Mouse (Mus musculus): Measurements from ENCODE around the gene Plekhg1.

The Plekhg1 gene

DNA sequence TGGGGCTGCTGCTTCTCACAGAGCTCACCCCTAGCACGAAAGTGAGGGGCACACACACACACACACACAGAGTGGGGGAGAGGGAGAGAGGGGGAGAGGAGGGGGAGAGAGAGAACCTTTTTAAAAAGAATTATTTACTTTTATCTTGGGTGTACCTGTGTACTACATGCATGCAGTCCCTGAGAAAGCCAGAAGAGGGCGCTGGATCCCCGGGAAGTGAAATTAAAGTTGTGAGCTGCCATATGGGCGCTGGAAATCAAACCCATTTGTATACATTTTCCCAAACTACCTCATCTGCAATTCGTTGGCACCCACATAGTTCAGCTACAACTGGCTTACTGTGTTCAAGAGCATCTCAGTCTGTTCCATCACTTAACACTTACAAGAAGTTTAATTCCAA is 218.4 kb downstream of the Plekhg1 start:
- no peak for DNase-seq (ENCODE audit: low spot score)

DNA sequence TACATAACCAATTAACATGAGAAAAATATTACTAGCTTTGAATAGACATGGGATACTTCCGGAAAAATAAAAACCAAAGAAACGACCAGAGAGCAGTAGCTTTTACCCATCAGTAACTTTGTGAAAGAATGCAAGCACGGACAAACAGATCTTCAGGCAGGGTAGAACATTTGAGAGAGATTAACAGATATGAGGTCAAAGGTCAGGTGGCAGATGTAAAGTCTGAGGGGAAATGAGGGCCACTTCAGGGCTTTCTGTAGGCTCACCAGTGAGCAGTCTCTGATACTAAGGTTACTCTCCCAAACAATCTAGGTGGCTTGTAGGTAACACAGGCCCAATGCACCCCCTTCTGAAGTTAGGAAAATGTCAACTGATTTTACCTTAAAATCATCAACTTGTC is 228.9 kb downstream of the Plekhg1 start:
- DNase-seq (ENCODE audit: low spot score): no peak

DNA sequence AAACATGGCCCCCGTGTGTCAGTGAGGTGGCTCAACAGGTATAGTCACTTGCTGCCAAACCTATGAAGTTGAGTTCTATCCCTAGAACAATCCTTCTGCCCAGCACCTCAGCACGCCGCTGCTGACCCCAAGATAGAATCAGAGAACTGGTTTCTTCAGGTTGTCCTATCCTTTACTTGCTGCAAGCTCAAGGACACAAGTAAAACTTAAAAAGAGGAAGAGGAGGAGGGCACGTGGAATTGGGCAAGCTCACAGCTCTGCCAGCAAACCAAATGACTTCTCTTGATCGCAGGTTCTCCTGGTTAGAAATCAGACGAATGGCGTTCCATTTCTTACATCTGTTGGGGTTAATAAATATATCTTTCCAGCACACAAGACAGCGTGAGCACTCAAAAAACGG is 232.1 kb downstream of the Plekhg1 start:
- no peak for DNase-seq (ENCODE audit: low spot score)

DNA sequence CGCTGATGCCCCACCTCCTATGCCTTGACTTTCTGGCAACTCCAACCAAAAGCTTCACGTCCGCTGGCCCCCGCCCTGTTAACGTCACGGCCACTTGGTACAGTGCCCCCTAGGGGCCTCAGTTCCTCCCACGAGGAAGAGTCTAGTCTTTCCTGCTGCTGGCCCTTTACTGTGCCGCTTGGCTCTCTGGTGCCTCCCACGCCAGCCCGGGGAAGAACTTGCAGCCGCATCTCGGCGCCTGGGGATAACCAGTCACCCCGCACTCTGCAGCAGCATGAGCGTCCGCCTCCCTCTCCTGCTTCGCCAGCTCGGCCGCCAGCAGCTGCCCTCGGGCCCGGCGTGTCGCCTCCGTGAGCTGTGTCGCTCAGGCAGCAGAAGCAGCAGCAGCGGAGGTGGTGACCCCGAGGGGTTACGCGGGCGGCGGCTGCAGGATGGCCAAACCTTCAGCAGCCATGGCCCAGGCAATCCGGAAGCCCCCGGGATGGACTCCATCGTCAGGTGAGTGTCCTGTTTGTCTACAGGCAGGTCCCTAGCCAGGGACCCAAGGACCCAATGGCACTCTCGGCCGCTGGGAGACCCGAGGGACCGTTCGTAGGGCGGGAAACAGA is 232.9 kb downstream of the Plekhg1 start, which contains the start of gene Mthfd1l:
Gene Mthfd1l (plus strand): TSS at position 138 of the 608 bp plus-strand sequence.
- peak; percentile 29 for DNase-seq (ENCODE audit: low spot score)

DNA sequence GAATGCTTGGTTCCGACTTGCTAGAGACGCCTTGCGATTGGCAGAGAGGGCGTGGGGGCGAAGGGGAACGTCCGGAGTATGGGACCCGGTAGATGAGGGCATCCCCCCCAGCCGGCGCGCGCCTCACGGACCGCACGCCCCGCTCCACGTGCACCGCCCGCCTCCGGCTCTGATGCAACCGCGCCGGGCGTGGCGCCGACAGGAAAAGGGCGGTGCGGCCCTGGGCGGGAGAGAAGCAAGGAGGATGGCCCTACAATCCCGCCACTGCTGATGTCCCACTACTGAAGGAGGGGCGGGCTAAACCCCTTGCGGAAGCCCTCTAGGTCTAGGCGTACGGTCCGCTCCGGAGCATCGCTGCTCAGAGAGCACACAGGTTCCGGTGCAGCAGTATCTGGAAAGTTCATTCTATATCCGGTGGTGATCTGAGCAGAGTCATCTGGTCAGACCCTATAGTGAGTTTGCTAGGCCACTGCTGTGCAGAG is 233.5 kb downstream of the Plekhg1 start:
- peak; percentile 61 for DNase-seq (ENCODE audit: low spot score)

DNA sequence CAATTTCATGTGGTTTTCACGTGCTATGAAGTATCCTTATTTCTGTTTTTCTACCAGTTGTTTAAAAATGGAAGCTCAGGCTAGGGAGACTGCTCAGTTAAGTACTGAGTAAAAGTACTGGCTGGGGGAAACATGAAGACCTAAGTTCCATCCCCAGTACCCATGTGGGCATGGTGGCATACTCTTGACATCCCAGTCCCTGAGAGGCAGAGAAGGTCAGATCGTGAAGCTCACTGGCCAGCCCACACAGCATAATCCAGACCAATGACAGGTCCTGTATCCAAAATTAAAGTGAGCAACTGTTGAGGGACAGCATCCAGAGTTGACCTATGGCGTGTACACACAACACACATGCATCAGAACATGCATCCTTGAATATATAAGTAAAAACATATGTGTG is 234.2 kb downstream of the Plekhg1 start:
- no peak for DNase-seq (ENCODE audit: low spot score)

DNA sequence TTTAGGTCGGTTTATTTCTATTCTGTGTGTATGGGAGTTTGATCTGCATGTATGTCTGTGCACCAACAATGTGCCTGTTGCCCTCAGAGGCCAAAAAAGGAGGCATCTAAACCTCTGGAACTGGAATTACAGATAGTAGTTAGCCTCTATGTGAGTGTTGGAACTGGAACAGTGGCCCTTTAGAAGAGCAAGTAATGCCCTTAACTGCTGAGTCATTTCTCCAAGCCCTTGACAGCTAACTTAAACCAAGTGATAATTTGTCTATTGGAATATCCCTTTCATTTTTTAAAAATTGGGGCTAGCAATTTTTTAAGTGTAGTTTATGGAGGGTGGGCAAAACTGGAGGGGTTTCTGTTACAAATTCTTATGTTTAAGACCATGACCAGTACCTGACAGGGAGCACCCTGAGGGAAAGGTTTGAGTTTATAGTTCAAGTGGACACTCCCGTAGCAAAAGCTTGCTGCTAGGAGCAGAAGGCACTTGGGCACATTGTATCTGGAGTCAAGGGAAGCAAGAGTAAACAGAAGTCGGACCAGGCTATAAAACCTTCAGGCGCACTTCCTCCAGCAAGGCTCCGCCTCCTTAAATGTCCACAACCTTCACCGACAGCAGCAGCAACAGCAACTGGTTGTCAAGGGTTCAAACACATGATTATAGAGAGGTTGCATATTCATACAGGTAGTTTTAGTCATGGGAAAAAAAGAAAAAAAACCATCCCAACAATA is 235.9 kb downstream of the Plekhg1 start:
- no peak for DNase-seq (ENCODE audit: low spot score)

DNA sequence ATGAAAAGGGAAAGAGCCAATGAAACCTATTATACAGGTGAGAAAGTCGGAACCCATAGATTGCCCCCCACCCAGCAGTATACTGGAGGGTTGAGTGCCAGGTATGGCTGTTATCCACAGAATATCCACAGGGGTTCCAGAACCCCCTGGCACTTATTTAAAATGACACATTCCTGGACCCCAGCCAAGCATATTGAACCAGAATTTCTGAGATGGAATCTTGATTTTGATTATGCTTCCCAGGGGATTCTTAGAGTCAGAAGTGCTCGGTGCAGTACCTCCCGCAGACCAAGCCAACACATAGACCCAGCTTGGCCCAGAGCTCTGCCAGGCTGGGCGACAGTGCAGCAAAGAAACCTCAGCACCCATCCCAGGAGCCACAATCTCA is 236.5 kb downstream of the Plekhg1 start:
- DNase-seq (ENCODE audit: low spot score): no peak

DNA sequence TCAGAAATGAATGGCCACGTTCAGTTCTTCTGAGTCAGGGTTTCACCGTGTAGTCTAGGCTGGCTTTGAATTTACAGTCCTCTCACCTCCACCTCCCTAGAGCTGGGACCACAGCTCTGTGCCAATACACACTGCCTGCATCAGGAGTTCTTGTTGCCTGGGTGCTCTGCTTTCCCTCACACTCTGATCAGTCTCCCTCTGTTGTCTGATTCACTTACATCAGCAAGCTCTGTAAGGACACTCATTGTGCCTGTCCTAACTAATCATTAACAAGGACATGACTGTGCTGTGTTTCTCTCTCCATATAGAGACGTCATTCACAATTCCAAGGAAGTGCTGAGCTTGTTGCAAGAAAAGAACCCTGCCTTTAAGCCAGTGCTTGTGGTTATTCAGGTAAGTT is 238.2 kb downstream of the Plekhg1 start:
- no peak for DNase-seq (ENCODE audit: low spot score)

DNA sequence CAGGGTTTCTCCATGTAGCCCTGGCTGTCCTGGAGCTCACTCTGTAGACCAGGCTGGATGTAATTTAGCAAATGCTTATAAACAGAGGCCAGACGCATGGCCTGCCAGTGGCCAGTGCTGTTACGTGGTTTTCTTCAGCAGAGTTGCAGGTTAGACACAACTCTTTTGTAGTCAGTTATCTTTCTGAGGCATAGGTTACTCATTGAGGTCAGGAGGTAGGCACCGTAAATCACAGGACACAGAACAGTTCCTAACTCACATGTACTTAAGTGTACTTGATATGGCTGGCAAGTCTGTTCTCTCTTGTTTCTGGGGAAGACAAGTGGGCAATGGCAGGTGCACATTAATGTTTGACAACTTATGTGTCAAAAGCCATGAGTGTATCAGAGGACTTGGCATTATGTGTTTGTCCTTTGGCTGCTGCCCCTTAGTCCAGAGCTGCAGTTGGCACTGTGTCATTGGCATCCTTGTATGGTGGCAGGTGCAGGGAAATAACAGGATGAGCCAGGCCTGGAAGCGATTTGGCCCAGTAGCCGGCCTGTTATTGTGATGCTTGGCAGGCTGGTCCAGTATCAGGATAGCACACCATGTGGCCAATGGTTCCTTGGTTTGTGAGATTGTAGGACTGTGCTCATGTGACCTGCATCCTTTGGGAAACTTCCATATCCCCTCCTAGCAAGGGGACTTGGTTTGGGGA is 238.8 kb downstream of the Plekhg1 start:
- DNase-seq (ENCODE audit: low spot score): no peak

DNA sequence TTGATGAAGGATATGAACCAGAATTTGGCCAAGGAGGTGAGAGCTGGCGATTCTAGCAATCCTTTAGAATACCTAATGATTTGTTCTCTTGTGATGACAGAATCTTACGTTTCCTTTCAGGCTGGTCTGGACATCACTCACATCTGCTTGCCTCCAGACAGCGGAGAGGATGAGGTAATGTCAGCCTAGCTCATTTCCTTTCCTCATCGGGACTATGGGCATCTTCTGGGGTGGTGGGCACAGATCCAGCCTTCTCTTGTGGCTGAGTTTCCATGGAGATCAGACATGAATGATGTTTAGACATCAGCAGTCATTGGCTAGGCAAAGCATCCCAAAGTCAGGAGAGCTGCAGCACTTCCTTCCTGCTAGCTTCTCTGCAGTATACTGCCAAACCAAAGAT is 240.1 kb downstream of the Plekhg1 start:
- DNase-seq (ENCODE audit: low spot score): no peak

DNA sequence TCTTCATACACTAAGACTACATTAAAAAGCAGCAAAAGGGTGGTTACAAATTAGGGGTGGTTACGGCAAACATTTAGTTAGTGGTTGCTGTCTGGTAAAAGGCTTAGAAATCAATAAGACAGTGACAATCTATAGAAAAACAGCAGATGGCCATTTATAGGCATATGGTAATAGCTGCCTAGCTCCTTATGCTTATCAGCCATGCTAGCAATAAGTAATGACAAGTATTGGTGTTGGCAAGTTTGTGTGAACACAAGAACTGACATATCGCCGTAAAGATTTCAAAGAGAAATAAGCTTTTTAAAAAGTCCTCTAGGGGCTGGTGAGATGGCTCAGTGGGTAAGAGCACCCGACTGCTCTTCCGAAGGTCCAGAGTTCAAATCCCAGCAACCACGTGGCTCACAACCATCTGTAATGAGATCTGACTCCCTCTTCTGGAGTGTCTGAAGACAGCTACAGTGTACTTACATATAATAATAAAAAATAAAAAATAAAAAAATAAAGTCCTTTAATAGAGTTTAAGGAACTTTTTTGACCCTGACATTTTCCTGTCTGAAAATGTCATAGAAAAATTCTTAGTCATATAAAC is 250.2 kb downstream of the Plekhg1 start:
- no peak for DNase-seq (ENCODE audit: low spot score)

DNA sequence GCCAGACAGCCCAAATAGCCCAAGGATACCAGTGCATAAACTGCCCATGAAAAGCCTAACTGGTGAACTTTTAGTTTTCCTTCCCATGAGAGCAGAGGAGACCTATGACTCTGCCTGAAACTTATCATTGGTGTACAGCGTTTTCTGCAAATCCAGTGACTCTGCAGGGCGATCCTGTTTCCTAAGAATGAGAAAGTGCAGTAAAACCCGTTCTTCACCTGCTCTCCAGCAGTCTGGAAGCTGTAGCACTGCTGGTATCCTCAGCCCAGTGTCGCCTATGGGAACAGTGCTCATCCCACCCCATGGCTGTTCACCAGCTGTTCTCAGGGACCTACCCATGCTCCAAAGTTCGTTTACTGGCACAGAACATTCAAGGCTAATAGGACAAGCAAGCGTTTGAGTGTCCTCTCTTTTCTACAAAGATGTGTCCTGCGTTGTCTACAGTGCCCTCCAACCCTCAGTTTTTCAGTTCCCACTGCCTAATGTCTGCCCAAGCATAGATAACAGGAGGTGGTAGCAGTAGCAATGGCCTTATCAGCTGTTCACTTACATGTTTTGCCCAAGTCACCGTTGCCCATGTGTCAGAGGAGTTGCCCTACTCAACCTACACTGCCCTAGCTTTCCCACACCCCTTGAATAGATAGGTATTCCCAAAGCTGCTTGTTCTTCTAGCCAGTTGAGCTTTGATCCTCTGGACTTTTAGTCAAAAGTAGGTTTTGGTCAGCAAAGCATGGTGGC is 253.4 kb downstream of the Plekhg1 start:
- no peak for DNase-seq (ENCODE audit: low spot score)

DNA sequence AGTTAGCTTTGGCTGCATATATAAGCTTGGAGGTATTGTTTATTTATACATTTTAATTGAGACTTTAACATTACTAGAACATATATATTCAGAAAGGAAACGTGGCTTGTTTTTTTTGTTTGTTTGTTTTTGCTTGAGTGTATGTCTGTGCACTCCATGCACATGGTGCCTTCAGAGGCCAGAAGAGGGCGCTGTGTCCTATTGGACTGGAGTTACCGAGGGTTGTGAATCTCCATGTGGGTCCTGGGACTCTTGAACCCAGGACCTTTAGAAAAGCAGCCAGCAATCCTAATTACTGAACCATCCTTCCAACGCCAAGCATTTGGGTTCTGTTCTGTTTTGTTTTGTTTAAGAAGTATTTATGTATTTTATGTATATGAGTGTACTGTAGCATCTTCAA is 255.1 kb downstream of the Plekhg1 start:
- DNase-seq (ENCODE audit: low spot score): no peak

DNA sequence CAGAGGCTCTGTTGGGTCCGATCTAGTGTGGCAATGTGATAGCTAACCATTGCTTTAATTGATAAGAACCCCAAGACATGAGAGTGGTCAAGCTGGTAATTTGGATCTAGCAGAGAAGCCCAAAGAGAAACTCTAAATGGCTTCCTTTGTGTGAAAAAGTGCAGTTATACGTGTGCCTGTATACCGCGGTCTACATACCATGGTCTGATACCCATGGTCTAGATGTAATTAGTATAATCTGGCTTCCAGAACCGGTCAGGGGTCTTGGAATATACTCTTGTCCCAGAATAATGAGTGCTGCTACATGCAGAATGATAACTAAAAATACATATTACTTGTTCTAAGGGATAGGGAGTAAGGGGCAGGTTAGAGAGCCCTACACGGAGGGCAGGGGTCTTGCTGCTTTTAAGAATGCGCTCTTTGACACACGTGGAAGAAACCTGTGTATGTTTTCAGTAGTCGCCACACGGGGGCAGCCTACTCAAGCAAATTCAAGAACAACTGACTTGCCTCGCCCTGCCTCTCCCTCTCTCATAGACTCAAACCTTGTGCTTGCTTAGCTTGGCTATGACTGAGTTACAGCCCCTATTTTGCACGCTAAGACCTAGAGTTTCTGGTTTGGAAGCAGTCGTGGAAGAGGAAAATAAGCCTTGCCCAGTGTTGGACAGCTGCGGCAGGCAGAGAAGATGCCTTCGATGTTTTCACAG is 256.2 kb downstream of the Plekhg1 start:
- no peak for DNase-seq (ENCODE audit: low spot score)

DNA sequence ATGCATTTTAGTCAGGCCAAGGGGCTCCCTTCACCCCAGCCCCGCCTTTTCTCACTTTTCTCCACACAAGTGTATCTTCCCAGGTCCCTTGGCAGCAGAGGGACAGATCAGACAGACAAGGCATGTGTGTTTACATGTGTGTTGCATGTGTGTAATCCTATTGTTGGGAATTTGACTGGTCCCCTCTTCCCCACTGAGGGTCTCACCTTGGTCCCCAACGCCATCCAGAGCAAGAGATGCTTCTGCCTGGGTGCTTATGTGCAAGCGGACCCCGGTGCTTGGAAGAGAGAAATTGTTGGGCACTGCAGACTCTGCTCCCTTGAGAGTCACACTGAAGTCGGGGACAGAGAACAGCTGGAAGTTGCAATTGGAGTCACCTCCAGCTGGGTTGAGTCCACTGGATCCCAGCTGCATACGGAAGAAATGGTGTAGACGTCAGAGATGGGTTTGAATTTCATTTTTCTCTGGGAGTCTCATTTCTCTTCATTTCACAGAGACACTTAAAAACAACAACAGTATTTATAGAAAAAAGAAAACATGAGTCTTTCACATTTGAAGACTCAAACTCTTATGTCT is 257.8 kb downstream of the Plekhg1 start:
- no peak for DNase-seq (ENCODE audit: low spot score)

DNA sequence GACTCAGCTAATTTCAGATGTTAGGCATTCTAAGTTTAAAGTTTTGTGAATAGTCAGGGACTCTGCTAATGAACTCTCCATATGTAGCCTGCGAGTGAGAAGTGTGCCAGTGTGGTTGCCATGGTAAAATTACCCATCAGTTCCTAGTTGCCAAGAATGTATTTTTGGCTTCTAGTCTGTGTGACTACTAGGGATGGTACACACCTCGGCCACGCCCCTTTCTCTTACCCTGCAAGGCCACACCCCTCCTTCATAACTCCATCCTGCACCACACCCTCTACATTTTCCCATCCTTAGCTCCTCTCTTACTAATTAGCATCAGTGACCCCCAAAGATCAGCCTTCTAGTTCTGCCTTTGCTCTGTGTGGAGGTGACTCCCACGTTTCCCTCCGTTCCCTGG is 262.5 kb downstream of the Plekhg1 start:
- no peak for DNase-seq (ENCODE audit: low spot score)

DNA sequence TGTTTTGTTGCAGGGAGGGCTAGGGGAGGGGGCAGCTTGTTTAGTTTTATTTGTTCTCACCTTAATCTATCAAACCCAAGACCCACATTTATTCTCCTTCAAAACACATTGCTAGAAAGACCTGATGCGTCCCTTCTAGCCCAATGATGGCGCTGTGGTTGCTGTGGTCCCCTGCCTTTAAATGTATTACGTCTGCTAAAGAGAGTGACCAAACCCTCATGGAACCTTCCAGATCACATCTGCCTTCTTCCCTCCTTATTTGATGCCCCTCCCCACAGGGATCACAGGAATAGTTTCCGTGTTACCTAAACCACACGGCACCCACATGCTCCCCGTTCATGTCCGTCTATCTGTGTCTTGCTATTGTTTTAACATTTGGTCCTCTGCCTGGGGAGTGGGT is 265.0 kb downstream of the Plekhg1 start:
- no peak for DNase-seq (ENCODE audit: low spot score)

DNA sequence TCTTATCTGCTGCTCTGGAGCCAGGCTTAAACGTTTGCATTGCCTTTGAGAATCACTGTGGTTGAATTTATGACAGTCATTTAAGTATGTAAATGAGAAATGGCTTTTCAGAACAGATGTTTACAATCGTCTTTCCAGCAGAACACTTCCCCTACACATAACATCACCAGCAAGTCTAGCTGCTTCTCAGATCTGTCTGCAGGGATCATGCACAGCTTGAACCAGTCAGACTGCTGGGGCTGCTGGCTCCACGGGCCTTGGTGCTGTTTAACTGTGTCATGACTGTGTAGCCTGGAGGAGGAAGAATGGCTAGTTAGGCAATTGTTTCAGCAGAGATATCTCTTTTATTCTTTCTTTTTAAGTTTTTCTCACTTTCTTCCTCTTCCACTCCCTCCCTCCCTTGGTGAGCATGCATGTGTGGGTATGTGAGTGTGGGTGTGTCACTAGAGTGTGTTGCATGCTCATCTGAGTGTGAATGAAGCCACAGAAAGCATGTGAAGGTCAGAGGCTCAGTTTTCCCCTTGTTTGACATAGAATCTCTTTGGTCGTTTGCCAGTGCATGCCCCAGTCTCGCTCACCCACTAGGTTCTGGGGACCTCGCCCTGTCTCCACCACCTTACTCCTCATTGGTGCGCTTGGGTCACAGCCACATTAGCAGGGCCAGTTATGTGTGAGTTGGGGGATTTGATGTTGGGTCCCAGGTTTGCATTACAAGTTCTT is 266.3 kb downstream of the Plekhg1 start:
- no peak for DNase-seq (ENCODE audit: low spot score)
